Mouse (Mus musculus): ENCODE data around the gene Gm16253.

- no peak for TF ChIP-seq CTCF (IDR thresholded peaks at IDR 0.05; ENCODE audit: control insufficient read depth, insufficient read depth, insufficient read length)
- TF ChIP-seq USF1 (IDR thresholded peaks at IDR 0.05; ENCODE audit: low read depth), result no peak
- no peak for TF ChIP-seq MAX (IDR thresholded peaks at IDR 0.05)
- TF ChIP-seq MYOG (IDR thresholded peaks at IDR 0.05; ENCODE audit: control insufficient read depth, extremely low read depth, insufficient read length), result no peak
Observed at GRCm38 (mm10) chr3:96576005-96576658, 652 bp upstream of the Gm16253 start.
